Mouse (Mus musculus): ENCODE measurements at regions not wholly inside any gene's neighbourhood (a gene's known extent, or its start where the extent isn't known, plus 50 kb on each side); places are given as distances from the start of the nearest gene placed in this dataset.

GRCm38 (mm10) chr12:68728882-68729281, 430.1 kb downstream of the Rps29 start:
- no peak for TF ChIP-seq CTCF (IDR thresholded peaks at IDR 0.05; ENCODE audit: borderline replicate concordance, extremely low read depth, insufficient read depth, insufficient read length)
- TF ChIP-seq POLR2A (IDR thresholded peaks at IDR 0.05; ENCODE audit: borderline replicate concordance, extremely low read depth, insufficient read depth, insufficient read length, poor library complexity, severe bottlenecking): no peak

Data from brain, embryonic 14.5 days (tissue).